Mouse (Mus musculus) heart, embryonic 14.5 days (tissue): ENCODE measurements around the gene Acoxl. TPM values are rescaled to one million over a fixed set of nuclear protein-coding genes. Genes with fewer than 3 reads are reported as not detected.

Source experiments
- ATAC-seq: fragments of 200-750 bp; cut with Nextera tagmentation; 2 replicates; pipeline ENCODE4 v1.8.0; 2017; ENCODE audit warnings: low read depth, moderate TSS enrichment; ENCODE audit not compliant: insufficient number of reproducible peaks, insufficient read depth, low FRiP score
- H3K27ac ChIP-seq, 2 experiments: fragments of 200-500 bp in 1 of 2; fragments of 300-500 bp in 1 of 2; sonication (generic) in 1 of 2; replicated peaks in 1 of 2; 2 replicates each; pipeline ENCODE4 v1.5.1; 2012 to 2014; ENCODE audit warnings: low read depth in 2 of 2, low read length in 2 of 2, control low read depth in 1 of 2, mild to moderate bottlenecking in 1 of 2, mixed read lengths in 1 of 2; ENCODE audit not compliant: control insufficient read depth in 1 of 2, insufficient read depth in 1 of 2
- H3K27me3 ChIP-seq: fragments of 300-500 bp; sonication (generic); 2 replicates; pipeline ENCODE4 v1.6.1; 2014; ENCODE audit warnings: mild to moderate bottlenecking, low read length, control low read depth; ENCODE audit not compliant: control insufficient read depth, insufficient read depth
- H3K36me3 ChIP-seq: fragments of 300-500 bp; sonication (generic); 2 replicates; pipeline ENCODE4 v1.6.1; 2014; ENCODE audit warnings: mild to moderate bottlenecking, control low read depth, low read length, mixed read lengths; ENCODE audit not compliant: control insufficient read depth, insufficient read depth
- H3K4me1 ChIP-seq, 2 experiments: fragments of 200-500 bp in 1 of 2; fragments of 300-500 bp in 1 of 2; sonication (generic) in 1 of 2; 2 replicates each; pipeline ENCODE4 v1.6.1; 2012 to 2014; ENCODE audit warnings: low read length in 2 of 2, control low read depth in 1 of 2, mixed read lengths in 1 of 2; ENCODE audit not compliant: control insufficient read depth in 2 of 2, insufficient read depth in 2 of 2
- H3K4me2 ChIP-seq: fragments of 300-500 bp; sonication (generic); 2 replicates; pipeline ENCODE4 v1.6.1; 2014; ENCODE audit warnings: mild to moderate bottlenecking, low read length
- H3K4me3 ChIP-seq, 2 experiments: fragments of 200-500 bp in 1 of 2; fragments of 300-500 bp in 1 of 2; sonication (generic) in 1 of 2; 2 replicates each; pipeline ENCODE4 v1.5.1; 2012 to 2014; ENCODE audit warnings: low read length in 2 of 2, mild to moderate bottlenecking in 2 of 2, control low read depth in 1 of 2, low read depth in 1 of 2, moderate library complexity in 1 of 2; ENCODE audit not compliant: control insufficient read depth in 1 of 2, insufficient read depth in 1 of 2
- H3K9ac ChIP-seq: fragments of 300-500 bp; sonication (generic); 2 replicates; pipeline ENCODE4 v1.6.1; 2014; ENCODE audit warnings: mild to moderate bottlenecking, low read length
- H3K9me3 ChIP-seq: fragments of 300-500 bp; sonication (generic); 2 replicates; pipeline ENCODE4 v1.6.1; 2016; ENCODE audit warnings: low read length, control low read depth; ENCODE audit not compliant: control insufficient read depth
- WGBS: fragments of 180-500 bp; shearing (Covaris S2); extraction: QIAGEN DNeasy Blood & Tissue Kit; methylation state at CpG from one replicate; pipeline ENCODE4 v1.1.7; 2014; 5-methylcytosine and 5-hydroxymethylcytosine counted together
- polyA plus RNA-seq: library from polyadenylated mRNA; unstranded; fragments of >200 nt; fragmentation: Nextera tagmentation; extraction: Ambion mirVana; gene quantifications from 2 replicates; pipeline ENCODE4 v1.2.1, GENCODE M21; 2014

Acoxl gene
- polyA plus RNA-seq, 1 experiment from 2014 or later, result 0.19 TPM

- H3K36me3 ChIP-seq, result peaks cover 52% of the 10 kb centered on the region
- WGBS, result 90% methylated on average over 3 of the region's 3 CpGs
- no peak overlapping the region for H3K4me2 ChIP-seq
- H3K4me3 ChIP-seq, result no peak overlapping the region
- no peak overlapping the region for H3K9ac ChIP-seq
- no peak for ATAC-seq
- no peaks in the 10 kb centered on the region for H3K27me3 ChIP-seq
- H3K9me3 ChIP-seq, result no peaks in the 10 kb centered on the region
- no peak overlapping the region for H3K27ac ChIP-seq
- peaks cover 8 to 11% of the 10 kb centered on the region in 2 experiments for H3K4me1 ChIP-seq
These were observed 306.8 kb downstream of the Acoxl start for GRCm38 (mm10) chr2:128145433-128145832.

- Histone ChIP-seq H3K4me3 (no peak overlapping the region), H3K27ac (no peak overlapping the region), H3K9me3 (no peaks in the 10 kb centered on the region), H3K4me2 (no peak overlapping the region), H3K4me1 (peaks cover 18 to 29% of the 10 kb centered on the region in 2 experiments), H3K36me3 (peaks cover 53% of the 10 kb centered on the region), H3K9ac (no peak overlapping the region), H3K27me3 (no peaks in the 10 kb centered on the region)
- WGBS, result 80% methylated on average over 5 of the region's 5 CpGs
- no peak for ATAC-seq
These were observed 310.9 kb downstream of the Acoxl start for GRCm38 (mm10) chr2:128149596-128149995.

- no peak for ATAC-seq
- peaks cover 47% of the 10 kb centered on the region for H3K36me3 ChIP-seq
- no peak overlapping the region for H3K4me3 ChIP-seq
- 81% methylated on average over 9 of the region's 9 CpGs for WGBS
- no peaks in the 10 kb centered on the region for H3K9me3 ChIP-seq
- H3K9ac ChIP-seq, result no peak overlapping the region
- H3K4me1 ChIP-seq, result peaks cover 36 to 44% of the 10 kb centered on the region in 2 experiments
- no peak overlapping the region for H3K4me2 ChIP-seq
- no peaks in the 10 kb centered on the region for H3K27me3 ChIP-seq
- H3K27ac ChIP-seq, result no peak overlapping the region
These were observed 313.5 kb downstream of the Acoxl start for GRCm38 (mm10) chr2:128152211-128152610.

- peak; percentile 37 for ATAC-seq
- Histone ChIP-seq H3K36me3 (peaks cover 43% of the 10 kb centered on the region), H3K27ac (peak overlapping the region; percentile 11 to 33; a peak in 2 of 4 replicates), H3K27me3 (no peaks in the 10 kb centered on the region), H3K9ac (peak overlapping the region; percentile 35), H3K4me2 (peak overlapping the region; percentile 31), H3K9me3 (no peaks in the 10 kb centered on the region), H3K4me3 (no peak overlapping the region), H3K4me1 (peaks cover 42 to 51% of the 10 kb centered on the region in 2 experiments)
- 59% methylated on average over 16 of the region's 16 CpGs for WGBS
These were observed 314.3 kb downstream of the Acoxl start for GRCm38 (mm10) chr2:128152845-128153550.

GRCm38 (mm10) chr2:128153551-128153910, 314.9 kb downstream of the Acoxl start:
- H3K27me3 ChIP-seq, result no peaks in the 10 kb centered on the region
- ATAC-seq, result peak; percentile 12; the same call in 1 of the 2 replicates
- no peaks in the 10 kb centered on the region for H3K9me3 ChIP-seq
- H3K4me3 ChIP-seq, result no peak overlapping the region
- H3K36me3 ChIP-seq, result peaks cover 42% of the 10 kb centered on the region
- peaks cover 45 to 56% of the 10 kb centered on the region in 2 experiments for H3K4me1 ChIP-seq
- peak overlapping the region; percentile 31 for H3K4me2 ChIP-seq
- 29% methylated on average over 11 of the region's 11 CpGs for WGBS
- peak overlapping the region; percentile 11 to 33; a peak in 2 of 4 replicates for H3K27ac ChIP-seq
- peak overlapping the region; percentile 35 for H3K9ac ChIP-seq

- no peak for ATAC-seq
- Histone ChIP-seq H3K4me1 (peaks cover 55 to 75% of the 10 kb centered on the region in 2 experiments), H3K27me3 (no peaks in the 10 kb centered on the region), H3K36me3 (peaks cover 41% of the 10 kb centered on the region), H3K4me3 (no peak overlapping the region), H3K4me2 (no peak overlapping the region), H3K9ac (no peak overlapping the region), H3K9me3 (no peaks in the 10 kb centered on the region), H3K27ac (no peak overlapping the region)
- WGBS, result 84% methylated on average over 13 of the region's 13 CpGs
These were observed 316.9 kb downstream of the Acoxl start for GRCm38 (mm10) chr2:128155412-128156066.

GRCm38 (mm10) chr2:128156067-128156462, 317.4 kb downstream of the Acoxl start:
- H3K36me3 ChIP-seq, result peaks cover 36% of the 10 kb centered on the region
- H3K27me3 ChIP-seq, result no peaks in the 10 kb centered on the region
- 74% methylated on average over 5 of the region's 5 CpGs for WGBS
- no peak for ATAC-seq
- no peaks in the 10 kb centered on the region for H3K9me3 ChIP-seq
- H3K27ac ChIP-seq, result no peak overlapping the region
- H3K4me3 ChIP-seq, result no peak overlapping the region
- H3K4me2 ChIP-seq, result no peak overlapping the region
- H3K4me1 ChIP-seq, result peaks cover 55 to 76% of the 10 kb centered on the region in 2 experiments
- no peak overlapping the region for H3K9ac ChIP-seq
